ENCODE assay signal across 29 mouse cellular contexts in genomic region chr10:28776777-28777402, GRCm38 (mm10).
DNase-seq lines count a peak whose midpoint lies in the region; ATAC-seq and TF ChIP-seq lines count a peak whose summit lies in the region.
"Had no signal": no experiment of that assay in that cellular context is flagged by ENCODE, and none has a peak within 500 bp of the region (broad histone marks: within the 10 kb centered on the region; RNA-seq: fewer than 3 reads in every experiment).

No protein-coding gene starts in this region.

- H3K27me3 ChIP-seq in forebrain, embryonic 13.5 days: no peaks in the 10 kb centered on the region
- H3K27me3 ChIP-seq: embryonic facial prominence, embryonic 12.5 days; embryonic facial prominence, embryonic 15.5 days; forebrain, embryonic 15.5 days; heart, embryonic 15.5 days; intestine, embryonic 15.5 days had no signal

- no peaks in the 10 kb centered on the region for H3K36me3 ChIP-seq in forebrain, embryonic 13.5 days (ENCODE audit: poor library complexity, severe bottlenecking)
- H3K36me3 ChIP-seq: embryonic facial prominence, embryonic 12.5 days; embryonic facial prominence, embryonic 15.5 days; forebrain, embryonic 15.5 days; heart, embryonic 15.5 days; hindbrain, embryonic 10.5 days; intestine, embryonic 15.5 days had no signal

- no peaks in the 10 kb centered on the region for H3K9me3 ChIP-seq in forebrain, embryonic 13.5 days (replicated peaks)
- H3K9me3 ChIP-seq: embryonic facial prominence, embryonic 12.5 days; embryonic facial prominence, embryonic 15.5 days; forebrain, embryonic 15.5 days; heart, embryonic 15.5 days; hindbrain, embryonic 10.5 days; intestine, embryonic 15.5 days had no signal

- DNase-seq in CD4-positive helper T cell, adult 2 months (ENCODE audit: low read depth, low spot score): peak; percentile 36
- peak; percentile 16 for DNase-seq in CD4-positive, CD25-positive, alpha-beta regulatory T cell, adult 2 months (ENCODE audit: low read depth, low spot score)
- DNase-seq in c-Kit-positive CD71-positive TER-119-positive erythroid progenitor cells, embryonic 14.5 days (ENCODE audit: low spot score): peak; percentile 0
- DNase-seq in layer of hippocampus, adult 2 months (ENCODE audit: low spot score in 2 of 2): no peak
- DNase-seq in left cerebral cortex, postnatal 25 days (ENCODE audit: low spot score in 2 of 2): no peak
- DNase-seq in MN1 (ENCODE audit: low spot score): no peak
- DNase-seq: adrenal gland, adult 2 months; adrenal gland, postnatal 14 days; cerebellum, adult 11-12 months; cerebellum, adult 8-10 months; cerebellum, postnatal 10 days; cerebellum, postnatal 36 days; gastrocnemius, postnatal 10 days; gastrocnemius, postnatal 36 days; heart, adult 2 months; heart, postnatal 10 days; heart, postnatal 36 days; kidney, adult 11 months had no signal

- TF ChIP-seq CTCF in layer of hippocampus, adult 2 months (conservative IDR thresholded peaks at IDR 0.05): no peak

- ATAC-seq in inflammation-experienced regulatory T-cells, adult 6 months: peak; percentile 85
- ATAC-seq in forebrain, embryonic 13.5 days: no peak
- ATAC-seq: forebrain, embryonic 15.5 days; hindbrain, postnatal 0 days; intestine, embryonic 15.5 days had no signal

- no peak overlapping the region for H3K4me2 ChIP-seq in forebrain, embryonic 13.5 days
- H3K4me2 ChIP-seq: embryonic facial prominence, embryonic 12.5 days; embryonic facial prominence, embryonic 15.5 days; forebrain, embryonic 15.5 days; heart, embryonic 11.5 days; heart, embryonic 15.5 days; hindbrain, embryonic 14.5 days; intestine, embryonic 15.5 days had no signal

- WGBS in forebrain, embryonic 13.5 days: 69% methylated on average over 5 of the region's 5 CpGs

- intact Hi-C loops in left cerebral cortex, postnatal 25 days (cut with DNase I): no loop called here

- no peak overlapping the region for H3K9ac ChIP-seq in forebrain, embryonic 13.5 days
- H3K9ac ChIP-seq: embryonic facial prominence, embryonic 12.5 days; embryonic facial prominence, embryonic 15.5 days; forebrain, embryonic 15.5 days; heart, embryonic 15.5 days; hindbrain, embryonic 14.5 days; intestine, embryonic 15.5 days had no signal

- H3K27ac ChIP-seq in layer of hippocampus, adult 2 months: no peak overlapping the region
- H3K27ac ChIP-seq in forebrain, embryonic 13.5 days: no peak overlapping the region
- H3K27ac ChIP-seq: embryonic facial prominence, embryonic 12.5 days; embryonic facial prominence, embryonic 15.5 days; forebrain, embryonic 15.5 days; heart, adult 2 months; heart, embryonic 15.5 days; hindbrain, embryonic 10.5 days; hindbrain, embryonic 14.5 days; hindbrain, postnatal 0 days; intestine, embryonic 15.5 days had no signal

- H3K4me1 ChIP-seq in forebrain, embryonic 13.5 days: no peaks in the 10 kb centered on the region
- H3K4me1 ChIP-seq: embryonic facial prominence, embryonic 12.5 days; embryonic facial prominence, embryonic 15.5 days; forebrain, embryonic 15.5 days; heart, embryonic 15.5 days; hindbrain, embryonic 10.5 days; intestine, embryonic 15.5 days had no signal

- no peak overlapping the region for H3K4me3 ChIP-seq in layer of hippocampus, adult 2 months
- no peak overlapping the region for H3K4me3 ChIP-seq in forebrain, embryonic 13.5 days
- H3K4me3 ChIP-seq: embryonic facial prominence, embryonic 12.5 days; embryonic facial prominence, embryonic 15.5 days; forebrain, embryonic 15.5 days; heart, adult 2 months; heart, embryonic 15.5 days; hindbrain, embryonic 10.5 days; intestine, embryonic 15.5 days had no signal

Comparison
In these comparisons a context has a peak if more than half of its experiments do, and no peak if none do; other contexts are left out.
1. DNase-seq: peak in CD4-positive helper T cell, adult 2 months (single experiment), CD4-positive, CD25-positive, alpha-beta regulatory T cell, adult 2 months (single experiment) and c-Kit-positive CD71-positive TER-119-positive erythroid progenitor cells, embryonic 14.5 days (single experiment); none in layer of hippocampus, adult 2 months (0 of 2), left cerebral cortex, postnatal 25 days (0 of 2) and MN1 (single experiment).